ENCODE assay signal across 8 mouse cellular contexts in the genomic region with DNA sequence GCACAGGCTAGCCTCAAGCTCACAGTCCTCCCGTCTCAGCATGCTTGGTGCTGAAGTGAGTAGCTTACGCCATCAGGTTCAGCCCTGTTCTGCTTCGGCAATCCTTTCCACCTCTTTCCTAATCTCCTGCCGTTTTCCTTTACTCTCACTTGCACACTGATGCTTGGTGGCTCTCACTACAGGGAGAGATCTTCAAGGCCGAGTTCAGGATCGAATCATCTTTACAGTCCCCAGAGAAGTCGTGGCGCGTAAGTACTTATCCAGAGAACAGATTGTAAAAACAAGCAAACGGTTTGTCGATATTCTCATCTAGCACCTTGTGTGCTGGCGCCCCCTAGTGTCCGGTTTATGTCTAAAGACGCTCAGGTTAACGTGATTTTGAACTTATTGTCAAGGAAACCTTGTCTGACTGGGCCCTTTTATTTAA. TPM values are rescaled to one million over a fixed set of nuclear protein-coding genes. Genes with fewer than 3 reads are reported as not detected.
DNase-seq lines count a peak whose midpoint lies in the region; ATAC-seq and TF ChIP-seq lines count a peak whose summit lies in the region.

No protein-coding gene starts in this region.

- no peaks in the 10 kb centered on the region for H3K36me3 ChIP-seq in intestine, postnatal 0 days (ENCODE audit: control insufficient read depth, insufficient read depth)
- no peaks in the 10 kb centered on the region for H3K36me3 ChIP-seq in midbrain, embryonic 11.5 days (ENCODE audit: control insufficient read depth, insufficient read depth, low read length)

- no peaks in the 10 kb centered on the region for H3K9me3 ChIP-seq in intestine, postnatal 0 days (ENCODE audit: control insufficient read depth)
- H3K9me3 ChIP-seq in midbrain, embryonic 11.5 days (ENCODE audit: control insufficient read depth, low read length) = no peaks in the 10 kb centered on the region

- intact Hi-C loops in left cerebral cortex, postnatal 36 days (cut with DNase I) = loop anchor here (2.0 kb wide), 2 partner anchors 34 to 150 kb away; partner anchors contain the start of gene St8sia1

- H3K4me1 ChIP-seq in intestine, postnatal 0 days (replicated peaks; ENCODE audit: control insufficient read depth, insufficient read depth, low read length) = no peaks in the 10 kb centered on the region
- H3K4me1 ChIP-seq in midbrain, embryonic 11.5 days (ENCODE audit: control insufficient read depth, insufficient read depth, low read length) = no peaks in the 10 kb centered on the region

- peak; percentile 84 for ATAC-seq in granulocyte monocyte progenitor cell, adult 5-6 weeks (replicated peaks; ENCODE audit: poor library complexity, severe bottlenecking)
- peak; percentile 67 for ATAC-seq in intestine, postnatal 0 days
- peak; percentile 62 for ATAC-seq in midbrain, embryonic 11.5 days (ENCODE audit: low FRiP score)

- peak; percentile 47 to 72 for DNase-seq in urinary bladder, adult 18-20 months (ENCODE audit: low spot score in 2 of 2)
- DNase-seq in urinary bladder, postnatal 10 days (ENCODE audit: low spot score) = no peak
- DNase-seq in embryo, embryonic 9.5 days (ENCODE audit: extremely low spot score) = peak; percentile 86
- peak; percentile 78 to 79 for DNase-seq in left cerebral cortex, postnatal 36 days (ENCODE audit: low spot score in 2 of 2)
- DNase-seq in midbrain, embryonic 11.5 days (ENCODE audit: low spot score, missing footprints) = peak; percentile 97
- peak; percentile 96 for DNase-seq in right cerebral cortex, postnatal 4 days

- no peaks in the 10 kb centered on the region for H3K27me3 ChIP-seq in intestine, postnatal 0 days (replicated peaks; ENCODE audit: control insufficient read depth, insufficient read depth, low read length)
- no peaks in the 10 kb centered on the region for H3K27me3 ChIP-seq in midbrain, embryonic 11.5 days (ENCODE audit: control insufficient read depth, insufficient read depth, low read length)

- H3K9ac ChIP-seq in intestine, postnatal 0 days (ENCODE audit: low read depth, low read length) = no peak overlapping the region
- peak overlapping the region; percentile 51; the same call in 1 of the 2 replicates for H3K9ac ChIP-seq in midbrain, embryonic 11.5 days (ENCODE audit: low read length)

- TF ChIP-seq CTCF in intestine, postnatal 0 days (IDR thresholded peaks at IDR 0.05; ENCODE audit: low read depth) = peak; percentile 97

- H3K4me2 ChIP-seq in intestine, postnatal 0 days (replicated peaks; ENCODE audit: low read depth) = peak overlapping the region; percentile 60
- H3K4me2 ChIP-seq in midbrain, embryonic 11.5 days = peak overlapping the region; percentile 47

- H3K27ac ChIP-seq in intestine, postnatal 0 days (ENCODE audit: low read depth, low read length) = no peak overlapping the region
- H3K27ac ChIP-seq in midbrain, embryonic 11.5 days (ENCODE audit: low read depth, low read length) = no peak overlapping the region

- WGBS in intestine, postnatal 0 days = 1% methylated on average over 15 of the region's 15 CpGs
- WGBS in midbrain, embryonic 11.5 days = 6% methylated on average over 15 of the region's 15 CpGs

- H3K4me3 ChIP-seq in intestine, postnatal 0 days (ENCODE audit: low read depth, low read length) = peak overlapping the region; percentile 17
- H3K4me3 ChIP-seq in midbrain, embryonic 11.5 days (ENCODE audit: low read depth, low read length) = peak overlapping the region; percentile 23

RNA-seq across cellular contexts. Expression of gene Sult6b2, which starts 10.2 kb away (rescaled TPM):
- not detected in 2 replicates for total RNA-seq in granulocyte monocyte progenitor cell, adult 5-6 weeks (2014; fragmentation: Nextera tagmentation)
- not detected in 2 replicates for total RNA-seq in granulocyte monocyte progenitor cell, adult 5-6 weeks (2017)
- polyA plus RNA-seq in intestine, postnatal 0 days (2015; fragmentation: Nextera tagmentation; extraction: Ambion mirVana) = 53.2 and 63.2 TPM in 2 replicates
- total RNA-seq in left cerebral cortex, postnatal 36 days (2021) = under 1 TPM; 0.22 to 0.27 TPM
- polyA plus RNA-seq in midbrain, embryonic 11.5 days (2014; fragmentation: Nextera tagmentation; extraction: Ambion mirVana) = 0.14 and 0.16 TPM in 2 replicates

RNA-seq across cellular contexts. Expression of gene Cmas, which starts 58.0 kb away (rescaled TPM):
- 61.7 and 65.1 TPM in 2 replicates for total RNA-seq in granulocyte monocyte progenitor cell, adult 5-6 weeks (2014; fragmentation: Nextera tagmentation)
- 68.3 and 87.5 TPM in 2 replicates for total RNA-seq in granulocyte monocyte progenitor cell, adult 5-6 weeks (2017)
- 130 and 131 TPM in 2 replicates for polyA plus RNA-seq in intestine, postnatal 0 days (2015; fragmentation: Nextera tagmentation; extraction: Ambion mirVana)
- total RNA-seq in left cerebral cortex, postnatal 36 days (2021) = 100 to 1,000 TPM; 108 to 115 TPM
- 133 and 136 TPM in 2 replicates for polyA plus RNA-seq in midbrain, embryonic 11.5 days (2014; fragmentation: Nextera tagmentation; extraction: Ambion mirVana)
